Mouse (Mus musculus): Measurements from ENCODE around the gene Ptpre.

GRCm38 (mm10) chr7:135612276-135612675 is 75.0 kb downstream of the Ptpre start:
- TF ChIP-seq POLR2A (IDR thresholded peaks at IDR 0.05; ENCODE audit: insufficient read length, low read depth) (no peak), MAX (IDR thresholded peaks at IDR 0.05; ENCODE audit: low read depth) (no peak), TCF3 (IDR thresholded peaks at IDR 0.05; ENCODE audit: insufficient read length, low read depth) (no peak), E2F4 (IDR thresholded peaks at IDR 0.05; ENCODE audit: insufficient read depth) (no peak), USF1 (IDR thresholded peaks at IDR 0.05; ENCODE audit: low read depth) (no peak), CEBPB (IDR thresholded peaks at IDR 0.05; ENCODE audit: insufficient read depth, poor library complexity, severe bottlenecking) (no peak), MYOD1 (IDR thresholded peaks at IDR 0.05; ENCODE audit: control insufficient read depth in 1 of 3, insufficient read length in 2 of 3, low read depth in 2 of 3) (no peak), TCF12 (IDR thresholded peaks at IDR 0.05; ENCODE audit: insufficient read depth, poor library complexity, severe bottlenecking) (no peak)

All from myocyte (in vitro differentiated cells).